Mouse (Mus musculus) right cerebral cortex, postnatal 4 days (tissue): Measurements from ENCODE around the gene Acvrl1.

ENCODE experiments used
- DNase-seq: peaks from one replicate; pipeline ENCODE4 v3.0.0-alpha.2; 2022

The Acvrl1 gene

DNA sequence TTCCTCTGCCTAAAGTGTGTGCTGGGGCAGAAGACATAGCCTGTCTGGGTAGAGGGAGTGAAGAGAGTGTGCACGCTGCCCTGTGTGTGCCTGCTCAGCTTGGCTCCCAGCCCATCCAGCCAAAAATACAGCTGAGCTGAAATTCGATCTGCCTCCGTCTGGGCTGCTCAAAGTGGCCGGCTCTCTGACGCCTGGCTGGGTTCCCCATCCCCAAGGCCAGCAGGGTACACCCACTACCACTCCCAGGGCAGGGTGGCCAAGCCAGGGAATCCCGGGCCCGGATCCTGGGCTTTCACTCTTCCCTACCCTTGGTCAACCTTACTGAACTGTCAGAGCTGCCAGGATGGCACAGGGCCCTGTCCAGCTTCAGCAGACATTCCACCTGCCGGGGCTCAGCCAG lies 15.2 kb downstream of the Acvrl1 start:
- peak; percentile 42 for DNase-seq

DNA sequence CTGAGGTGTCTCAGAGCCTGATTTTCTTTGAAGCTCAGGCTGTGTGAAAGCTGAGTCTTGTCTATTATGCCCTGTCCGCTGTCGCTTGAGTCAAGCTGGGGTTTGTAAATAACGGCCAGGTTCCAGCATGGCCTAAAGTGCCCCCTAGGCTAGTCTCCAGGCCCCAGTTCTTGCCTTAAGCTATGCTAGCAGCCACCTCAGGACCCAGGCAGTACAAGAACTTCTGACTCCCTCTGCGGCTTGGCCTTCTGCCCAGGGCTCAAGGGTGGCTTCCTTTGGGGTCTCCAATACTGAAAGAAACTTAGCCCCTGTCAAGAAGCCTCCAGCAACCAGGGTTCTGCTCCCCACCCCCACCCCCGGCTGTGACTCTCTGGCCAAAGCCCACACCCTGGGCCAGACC lies 15.9 kb downstream of the Acvrl1 start:
- DNase-seq, result no peak

DNA sequence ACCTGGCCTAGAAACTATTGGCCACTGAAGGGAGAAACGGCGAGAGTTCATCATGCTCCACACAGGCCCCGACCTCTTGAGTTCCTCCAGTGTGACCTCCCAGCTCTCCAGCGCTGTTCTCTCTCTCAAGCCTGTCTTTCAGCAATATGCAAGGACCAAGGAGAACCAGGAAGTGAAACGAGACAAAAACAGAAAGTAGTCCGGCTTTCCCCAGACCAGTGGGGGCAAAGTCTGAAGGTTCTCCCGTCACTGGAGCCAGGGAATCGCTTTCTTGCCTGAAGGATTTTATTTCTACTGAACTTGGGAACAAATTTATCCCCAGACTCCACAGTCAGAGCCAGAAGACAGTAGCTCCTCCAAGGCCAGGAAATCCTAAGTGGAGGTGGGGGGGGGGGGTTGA lies 16.5 kb downstream of the Acvrl1 start:
- DNase-seq, result no peak

DNA sequence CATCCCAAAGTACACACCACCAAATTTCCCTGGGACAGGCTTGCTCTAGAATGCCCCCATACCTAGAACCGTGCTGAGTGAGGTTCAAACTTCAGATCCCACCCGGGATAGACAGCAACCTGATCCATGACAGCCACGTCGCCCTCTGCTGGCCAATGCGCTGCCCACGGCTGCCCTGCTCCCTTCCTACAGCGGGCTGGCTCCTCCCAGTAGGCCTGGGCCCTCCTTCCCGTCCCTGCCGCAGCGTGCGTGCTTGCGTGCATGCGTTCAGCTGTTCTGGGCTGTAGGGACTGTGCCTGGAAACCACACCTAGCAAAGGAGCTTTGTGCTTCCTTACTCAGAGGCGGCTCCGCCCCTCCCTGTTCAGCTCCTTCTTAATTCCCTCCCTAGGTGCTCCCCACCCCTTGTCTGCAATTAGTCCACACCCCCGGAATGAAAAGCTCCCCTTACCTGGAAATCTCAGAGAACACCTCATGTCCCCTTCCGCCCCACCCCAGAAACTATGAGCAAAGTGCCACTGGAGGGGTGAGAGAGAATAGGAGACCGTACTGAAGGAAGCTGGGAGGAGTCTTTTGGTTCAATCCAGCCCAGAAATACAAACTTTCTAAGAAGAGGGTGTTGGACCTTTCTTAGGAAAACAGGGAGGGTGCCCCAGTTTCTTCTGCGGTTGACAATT lies 17.2 kb downstream of the Acvrl1 start:
- peak; percentile 91 for DNase-seq

DNA sequence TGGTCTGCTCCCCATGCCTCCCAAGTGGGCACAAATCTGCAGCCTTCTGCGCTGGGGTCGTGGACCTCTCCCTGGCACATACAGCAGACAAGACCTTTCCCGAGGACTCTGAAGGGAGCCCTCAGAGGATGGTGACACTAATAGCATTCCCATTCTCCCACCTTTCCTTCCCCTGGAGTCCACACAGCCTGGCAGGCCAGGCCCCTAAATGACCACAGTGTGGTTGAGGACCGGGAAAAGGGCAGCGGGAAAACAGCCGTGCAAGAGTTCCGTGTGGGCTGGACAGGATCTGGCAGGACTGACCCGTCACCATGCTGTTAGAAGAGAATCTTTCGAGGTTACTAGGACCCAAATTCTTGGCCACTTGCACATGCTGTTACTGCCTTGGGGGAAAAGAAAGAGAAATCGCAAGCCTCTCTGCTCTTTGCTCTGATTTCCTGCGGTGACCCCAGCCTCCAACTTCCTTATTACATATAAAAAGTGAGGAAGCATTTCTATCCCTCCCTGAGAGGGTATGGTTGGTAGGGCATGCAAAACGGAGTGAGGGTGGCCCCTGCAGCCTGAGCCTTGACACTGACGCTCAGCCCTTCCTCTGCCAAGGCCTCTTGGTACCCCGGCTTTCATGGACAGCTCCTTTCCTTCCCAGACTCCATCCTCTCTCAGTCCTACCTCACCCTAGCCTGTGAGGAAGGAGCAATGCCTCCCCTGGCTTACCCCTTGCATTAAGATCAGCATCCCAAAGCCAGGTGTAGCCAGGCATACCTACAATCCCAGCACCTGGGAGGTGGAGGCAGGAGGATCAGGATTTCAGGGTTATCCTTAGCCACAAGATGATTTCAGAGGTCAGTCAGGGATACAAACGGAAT lies 18.0 kb downstream of the Acvrl1 start:
- no peak for DNase-seq

DNA sequence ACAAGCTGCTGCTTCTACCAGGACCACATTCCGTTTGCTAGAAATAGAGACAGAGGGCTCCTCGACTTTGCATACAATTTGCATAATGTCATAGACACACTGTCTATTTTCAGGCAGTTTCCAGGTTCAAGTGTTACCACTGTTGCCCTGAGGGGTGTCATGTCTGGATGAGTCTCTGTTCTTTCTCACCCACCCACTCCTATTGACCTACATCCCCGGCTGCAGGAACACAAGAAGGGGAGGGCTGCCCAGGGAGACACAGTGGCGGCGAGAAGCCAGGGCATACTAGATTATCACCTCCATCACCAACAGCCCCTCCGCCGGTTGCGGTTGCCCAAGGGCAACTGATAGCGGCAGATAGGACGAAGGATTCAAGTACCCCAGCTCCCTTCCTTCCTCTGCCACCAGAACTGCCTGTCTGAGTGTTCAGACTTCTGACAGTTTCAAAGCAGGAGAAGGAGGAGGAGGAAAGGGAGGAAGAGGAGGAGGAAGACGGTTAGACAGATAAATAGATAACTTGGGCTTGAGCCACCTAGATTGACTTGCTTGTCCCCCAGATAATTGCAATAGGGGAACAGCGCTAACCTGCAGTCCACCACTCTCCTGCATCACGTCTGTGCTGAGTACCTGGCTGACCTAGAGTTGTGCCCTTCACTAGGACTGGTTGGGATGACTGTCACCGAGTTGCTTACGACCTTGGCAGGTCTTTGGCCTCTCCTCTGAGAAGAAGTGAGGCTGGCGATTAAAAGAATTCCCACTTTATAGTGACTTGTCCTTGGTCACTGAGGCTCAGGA lies 19.0 kb downstream of the Acvrl1 start:
- DNase-seq, result no peak

DNA sequence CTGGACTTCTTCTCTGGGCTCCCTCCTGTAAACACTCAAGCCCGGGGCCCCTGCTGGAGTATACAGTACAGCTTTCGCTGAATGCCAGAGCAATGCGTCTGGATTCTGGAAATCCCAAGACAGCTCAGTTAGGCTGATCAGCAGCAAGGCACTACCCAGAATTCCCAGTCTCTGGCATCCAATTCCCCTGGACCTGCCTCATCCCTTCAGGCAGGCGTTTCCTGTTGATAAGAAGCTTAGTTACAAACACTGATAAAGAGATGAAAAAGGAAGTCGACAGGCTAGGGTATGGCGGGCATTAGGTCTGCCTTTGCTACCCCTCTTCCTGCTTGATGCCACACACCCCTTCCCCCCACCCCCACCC lies 19.6 kb downstream of the Acvrl1 start:
- DNase-seq, result no peak

DNA sequence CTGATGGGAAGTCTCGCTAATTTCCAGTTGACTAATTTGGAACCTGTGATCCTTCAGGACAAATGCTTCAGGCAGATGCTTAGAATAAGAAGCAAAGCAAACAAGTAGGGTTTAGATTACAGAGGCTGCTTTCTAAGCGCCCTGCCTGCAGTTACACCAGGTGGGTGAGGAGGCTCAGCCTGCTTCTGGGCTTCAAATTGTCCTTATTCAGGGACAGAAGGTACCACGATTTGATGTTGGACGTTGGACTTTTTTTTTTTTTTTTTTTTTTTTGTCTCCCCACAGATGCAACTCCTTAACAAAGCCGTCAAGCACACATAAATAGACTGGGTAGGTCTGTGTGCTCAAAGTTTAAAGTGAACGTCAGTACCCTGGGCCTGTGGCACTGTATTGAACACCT lies 20.3 kb downstream of the Acvrl1 start:
- DNase-seq, result no peak

DNA sequence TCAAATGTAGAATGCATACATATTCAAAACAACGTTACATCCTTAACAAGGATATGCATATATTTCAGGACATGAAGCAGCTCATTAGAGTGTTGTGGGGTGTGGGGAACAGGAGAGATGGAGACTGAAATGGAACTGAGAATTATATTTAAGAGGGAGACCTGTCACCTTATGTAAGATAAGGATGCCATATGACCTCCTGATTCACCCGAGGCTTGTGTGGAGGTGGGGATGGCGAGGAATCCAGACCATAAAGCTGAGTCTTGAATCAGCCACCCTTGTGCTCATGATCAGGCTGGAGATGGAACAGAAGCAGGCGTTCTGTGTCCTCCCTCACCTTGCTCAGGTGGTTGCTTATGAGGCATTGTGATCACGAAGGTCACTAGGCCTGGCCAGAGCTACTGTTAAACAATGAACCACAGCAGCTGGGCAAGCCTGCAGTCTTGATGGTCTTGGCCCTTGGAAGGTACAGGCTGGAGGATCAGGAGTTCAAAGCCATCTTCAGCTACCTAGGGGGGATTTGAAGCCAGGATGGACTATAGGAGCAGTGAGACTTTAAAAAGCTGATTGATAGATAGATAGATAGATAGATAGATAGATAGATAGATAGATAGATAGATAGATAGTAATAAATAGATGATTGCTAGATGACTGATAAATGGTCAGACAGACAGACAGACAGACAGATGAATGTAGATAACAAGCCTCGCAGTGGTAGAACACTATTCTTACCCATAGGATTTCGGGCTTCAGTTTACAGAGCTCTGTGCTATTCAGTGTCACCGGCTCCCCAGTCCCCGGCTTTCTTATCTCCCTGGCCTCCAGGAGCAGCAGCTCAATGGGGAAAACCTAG lies 23.3 kb downstream of the Acvrl1 start:
- DNase-seq, result no peak

DNA sequence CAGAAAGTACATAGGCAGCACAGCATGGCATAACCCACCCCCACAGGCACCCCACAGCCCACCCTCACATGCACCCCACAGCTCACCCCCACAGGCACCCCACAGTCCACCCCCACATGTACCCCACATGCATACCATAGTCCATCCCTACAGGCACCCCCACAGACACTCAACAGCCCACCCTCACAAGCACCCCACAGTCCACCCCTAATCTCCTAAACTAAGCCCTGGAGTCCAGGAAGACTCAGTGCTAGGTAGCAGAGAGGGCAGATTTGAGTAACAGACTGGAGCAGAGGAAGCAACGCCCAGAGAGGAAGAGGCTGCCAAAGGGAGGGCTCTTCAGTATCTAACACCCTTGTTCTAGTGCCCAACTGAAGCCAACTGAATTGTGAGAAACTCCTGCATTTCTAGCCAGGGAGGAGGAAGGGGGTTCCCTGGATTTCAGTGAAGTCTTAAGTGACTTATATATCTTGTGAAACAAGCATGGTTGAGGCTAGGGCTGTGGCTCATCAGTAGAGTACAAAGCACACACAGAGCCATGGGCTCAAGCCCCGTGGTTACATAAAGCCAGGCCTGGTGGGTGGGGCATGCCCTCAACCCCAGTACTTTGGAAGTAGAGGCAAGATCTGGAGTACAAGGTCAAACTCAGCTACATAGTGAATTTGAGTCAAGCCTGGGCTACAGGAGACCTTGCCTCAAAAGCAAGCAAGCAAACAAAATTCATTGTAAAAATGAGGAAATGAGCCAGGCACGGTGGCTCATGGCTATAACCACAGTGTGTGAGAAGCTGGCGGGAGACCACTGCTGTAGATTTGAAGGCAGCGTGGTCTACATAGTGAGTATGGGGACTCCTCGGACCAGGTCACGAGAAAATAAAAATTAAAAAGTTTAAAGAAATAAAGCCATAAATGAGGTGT lies 26.6 kb downstream of the Acvrl1 start:
- no peak for DNase-seq

DNA sequence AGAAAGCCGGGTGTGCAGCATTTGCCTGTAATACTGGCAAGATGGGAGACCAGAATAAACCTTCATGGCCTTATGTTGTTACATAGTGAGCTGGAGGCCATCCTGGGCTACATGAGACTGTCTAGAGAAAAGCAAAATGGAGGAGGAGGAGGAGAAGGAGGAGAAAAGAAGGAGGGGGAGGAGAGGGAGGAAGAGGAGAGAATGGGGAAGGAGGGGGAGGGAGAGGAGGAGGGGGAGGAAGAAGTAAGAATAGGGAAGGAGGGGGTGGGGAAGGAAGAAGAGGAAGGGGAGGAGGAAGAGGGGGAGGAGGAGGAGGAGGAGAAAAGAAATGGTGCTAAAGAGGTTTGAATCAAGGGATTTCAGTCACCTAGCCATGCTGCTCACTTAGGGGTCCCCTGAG lies 31.8 kb downstream of the Acvrl1 start:
- DNase-seq, result no peak

DNA sequence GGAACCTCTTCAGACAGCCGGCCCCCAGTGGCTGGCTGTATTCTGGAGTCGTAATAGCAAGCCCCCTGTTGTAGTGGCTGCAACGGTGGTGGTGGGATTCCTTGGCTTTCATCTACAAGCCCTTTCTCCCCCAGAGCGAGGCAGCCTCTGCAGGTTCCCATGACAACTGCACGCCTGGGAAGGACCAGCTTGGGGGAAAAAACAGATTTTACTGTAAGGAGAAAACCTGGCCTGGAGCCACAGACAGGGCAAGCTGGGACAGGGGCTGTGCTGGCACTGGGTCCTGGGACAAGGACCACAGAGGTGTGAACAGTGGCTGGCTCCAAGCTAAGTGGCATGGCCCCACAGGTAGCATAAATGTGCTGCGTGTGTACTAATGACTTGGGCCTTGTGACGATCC lies 32.3 kb downstream of the Acvrl1 start:
- peak; percentile 85 for DNase-seq

DNA sequence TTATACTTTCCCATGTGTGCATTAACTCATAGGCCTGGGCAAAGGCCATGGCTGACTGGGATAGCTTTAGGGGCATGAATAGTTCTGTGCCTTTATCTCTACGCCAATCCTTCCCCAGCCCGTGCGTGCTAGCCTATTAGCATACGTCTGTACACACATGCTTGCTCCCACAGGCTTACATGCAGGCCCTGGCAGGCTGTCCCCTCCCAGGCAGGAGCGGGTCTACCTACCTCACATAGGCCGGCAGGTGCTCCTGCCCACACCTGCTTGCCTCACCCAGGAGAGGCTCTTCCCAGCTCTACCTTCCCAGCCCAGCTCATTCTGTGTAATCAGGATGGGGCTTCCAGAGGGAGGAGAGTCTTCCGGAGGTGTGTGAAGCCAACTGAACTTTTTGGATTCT lies 33.2 kb downstream of the Acvrl1 start:
- DNase-seq, result no peak

DNA sequence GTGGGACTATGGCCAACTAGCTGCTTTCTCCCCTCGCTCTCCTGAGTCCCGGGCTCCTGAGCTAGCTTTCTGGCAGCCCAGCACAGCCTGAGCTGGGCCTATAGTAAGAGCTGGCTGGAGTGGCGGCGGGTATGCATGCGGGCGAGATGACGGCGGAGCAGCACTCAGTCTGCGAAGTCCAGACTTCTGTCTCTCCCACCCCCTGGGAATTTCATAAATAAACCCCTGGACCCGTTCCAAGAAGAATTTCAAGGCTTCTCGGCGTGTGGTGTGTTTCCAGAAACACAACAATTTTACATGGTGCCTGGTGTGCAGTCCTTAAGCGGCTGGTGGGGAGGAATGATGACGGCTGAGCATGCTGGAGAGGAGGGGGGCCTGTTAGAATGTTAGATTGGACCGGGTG lies 34.7 kb downstream of the Acvrl1 start:
- peak; percentile 55 for DNase-seq

DNA sequence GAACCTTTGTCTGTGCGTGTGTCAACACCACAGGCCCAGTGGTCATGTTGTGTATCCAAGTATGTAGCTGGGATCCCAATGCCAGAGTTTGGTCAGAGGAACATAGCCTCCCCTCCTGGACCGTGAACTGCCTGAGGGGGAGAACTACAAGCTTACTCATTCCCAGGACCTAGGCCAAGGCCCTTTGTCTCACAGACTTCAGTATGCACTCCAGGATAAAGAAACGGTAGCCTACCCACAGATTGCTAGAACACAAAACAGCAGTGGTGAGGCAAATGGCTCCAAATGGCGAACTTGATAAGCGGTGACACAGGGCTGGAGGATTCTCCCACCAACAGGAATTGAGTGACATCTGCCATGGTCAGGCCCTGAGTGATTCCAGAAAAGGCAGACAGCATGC lies 35.5 kb downstream of the Acvrl1 start:
- DNase-seq, result no peak

DNA sequence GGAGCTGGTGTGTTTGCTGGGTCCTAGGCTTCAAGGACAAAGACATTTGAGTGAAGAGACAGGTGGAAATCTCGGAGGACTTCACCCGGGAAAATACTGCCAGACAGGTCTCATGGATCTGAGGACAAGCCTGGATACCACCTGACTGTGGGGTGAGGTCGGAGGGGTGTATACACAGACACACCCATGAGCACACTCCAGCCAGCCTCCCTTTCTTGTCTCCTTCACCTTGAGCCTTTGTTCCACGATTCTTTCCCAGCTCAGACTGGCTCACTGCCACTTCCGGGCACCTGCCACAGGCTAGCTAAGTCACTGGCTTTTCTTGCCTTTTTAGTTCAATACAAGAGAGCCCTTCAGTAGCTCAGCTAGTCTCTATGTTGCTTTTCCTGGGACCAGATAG lies 36.0 kb downstream of the Acvrl1 start:
- no peak for DNase-seq

DNA sequence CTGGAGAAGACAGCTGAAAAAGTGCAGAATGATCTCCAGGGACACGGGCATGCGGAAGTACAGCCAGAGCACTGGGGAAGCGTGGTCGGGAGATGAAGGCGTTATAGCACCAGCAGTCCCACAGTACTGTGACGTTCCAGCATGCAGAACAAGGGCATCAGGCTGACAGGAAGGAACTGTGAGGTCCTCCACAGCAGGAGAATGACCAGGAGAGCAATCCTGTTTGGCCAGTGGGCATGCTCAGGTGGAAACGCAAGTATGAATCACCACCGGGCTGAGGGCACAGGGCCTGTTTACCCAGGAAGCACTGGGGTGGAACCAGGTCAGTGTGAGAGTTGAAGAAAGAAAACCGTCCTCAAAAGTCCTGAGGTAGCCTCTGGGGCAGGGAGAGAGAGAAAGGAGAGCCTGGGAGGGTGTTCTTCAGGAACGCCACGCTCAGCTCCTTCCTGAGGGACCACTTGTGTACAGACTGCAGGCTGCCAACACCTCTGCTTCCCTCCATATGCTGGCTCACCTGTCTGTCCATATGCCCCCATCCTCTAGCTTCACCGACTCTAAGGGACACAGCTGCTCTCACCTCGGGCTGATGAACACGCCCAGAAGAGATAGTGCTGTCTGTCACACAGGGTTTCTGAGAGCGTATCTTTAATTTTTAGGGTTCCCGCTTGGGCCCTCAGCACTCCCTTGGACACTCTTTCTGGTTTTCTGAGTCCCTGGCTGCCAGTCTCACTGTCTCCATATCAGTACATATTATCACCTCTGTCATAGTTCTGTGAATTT lies 37.5 kb downstream of the Acvrl1 start:
- no peak for DNase-seq

DNA sequence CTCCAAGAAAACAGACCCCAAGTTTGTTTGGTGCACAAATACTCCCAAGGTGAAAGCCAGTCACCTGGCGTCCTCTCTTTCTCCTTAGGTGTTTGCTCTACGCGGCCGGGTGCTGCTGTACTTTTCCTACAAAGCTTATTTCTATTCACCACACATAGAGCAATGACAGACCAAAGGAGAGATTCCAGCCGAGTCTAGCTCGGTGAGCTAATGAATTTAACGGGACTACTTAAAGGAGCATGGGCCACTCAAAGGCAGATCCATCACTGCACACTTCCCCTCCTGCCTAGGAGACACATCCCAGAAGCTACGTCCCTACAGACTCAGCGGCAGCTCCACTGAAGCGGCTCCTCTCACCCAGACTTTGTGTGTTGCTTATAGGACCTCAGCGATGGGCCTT lies 39.2 kb downstream of the Acvrl1 start:
- no peak for DNase-seq

DNA sequence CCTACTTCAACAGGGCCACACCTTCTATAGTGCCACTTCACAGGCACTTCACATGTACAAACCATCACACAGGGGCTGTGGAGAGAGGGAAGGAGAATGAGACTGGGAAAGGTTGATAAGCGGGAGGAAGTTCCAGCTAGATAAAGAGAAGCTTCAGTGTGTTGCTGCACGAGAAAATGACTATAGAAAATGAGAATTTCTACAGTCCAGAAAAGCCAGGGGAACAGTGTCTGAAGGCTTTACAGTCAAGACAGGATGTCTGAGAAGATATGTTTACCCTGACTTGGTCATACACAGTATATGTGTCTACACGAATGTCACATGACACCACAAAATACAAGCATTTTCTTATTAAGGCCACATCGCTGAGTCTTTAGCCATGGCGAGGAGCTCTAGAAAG lies 41.6 kb downstream of the Acvrl1 start:
- DNase-seq, result no peak

DNA sequence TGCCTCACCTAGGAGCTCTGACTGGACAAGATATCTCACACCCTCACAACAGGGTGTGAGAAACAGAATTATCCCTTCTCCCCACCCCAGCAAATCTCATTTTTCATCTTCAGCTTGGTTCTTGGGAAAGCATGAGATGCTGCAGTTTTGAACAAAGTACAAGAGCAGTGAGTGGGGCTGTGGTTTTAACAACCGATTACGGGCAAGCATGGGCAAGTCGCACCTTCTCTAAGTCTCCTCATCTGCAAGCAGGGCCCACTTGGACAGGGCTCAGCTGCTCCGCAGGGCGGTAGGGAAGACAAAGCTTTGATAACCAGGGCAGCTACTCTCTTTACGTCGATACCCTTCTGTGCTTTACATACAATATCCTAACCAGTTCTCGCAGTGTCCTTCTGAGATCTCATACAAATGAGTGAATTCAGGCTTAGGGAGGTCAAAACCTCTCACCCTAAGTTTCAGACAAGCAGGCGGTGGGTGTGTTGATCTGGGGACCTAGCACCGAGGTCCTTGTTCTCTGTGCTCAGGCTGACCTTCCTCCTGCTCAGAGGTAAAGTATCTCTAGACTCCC lies 42.2 kb downstream of the Acvrl1 start:
- no peak for DNase-seq

DNA sequence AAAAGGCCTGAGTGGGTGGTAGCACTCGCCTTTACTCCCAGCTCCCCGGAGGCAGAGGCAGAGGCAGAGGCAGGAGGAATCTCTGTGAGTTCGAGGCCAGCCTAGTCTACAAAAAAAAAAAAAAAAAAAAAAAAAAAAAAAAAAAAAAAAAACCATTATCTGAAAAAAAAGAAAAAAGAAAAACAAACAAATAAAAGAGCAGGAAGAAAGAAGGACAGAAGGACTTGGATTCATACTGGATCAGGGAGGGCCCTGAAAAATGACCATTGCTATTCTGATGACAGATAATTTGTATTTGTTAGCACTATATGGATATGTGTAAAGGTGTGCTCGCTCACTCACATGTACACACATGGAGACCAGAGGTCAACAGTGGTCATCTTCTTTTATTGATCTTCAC lies 43.0 kb downstream of the Acvrl1 start:
- DNase-seq, result no peak
